Mouse (Mus musculus): ENCODE measurements around the gene Aox1. TPM values are rescaled to one million over a fixed set of nuclear protein-coding genes. Genes with fewer than 3 reads are reported as not detected.
"Not testable (repeated sequence)": the region's sequence is repeated elsewhere in the genome, so short reads cannot be mapped to it uniquely, and the experiment has no call there.

Gene Aox1
- polyA plus RNA-seq (2012; ENCODE audit: insufficient read depth, low replicate concordance), result 0.66 TPM in 1 of 2 replicates, not detected in the other

DNA sequence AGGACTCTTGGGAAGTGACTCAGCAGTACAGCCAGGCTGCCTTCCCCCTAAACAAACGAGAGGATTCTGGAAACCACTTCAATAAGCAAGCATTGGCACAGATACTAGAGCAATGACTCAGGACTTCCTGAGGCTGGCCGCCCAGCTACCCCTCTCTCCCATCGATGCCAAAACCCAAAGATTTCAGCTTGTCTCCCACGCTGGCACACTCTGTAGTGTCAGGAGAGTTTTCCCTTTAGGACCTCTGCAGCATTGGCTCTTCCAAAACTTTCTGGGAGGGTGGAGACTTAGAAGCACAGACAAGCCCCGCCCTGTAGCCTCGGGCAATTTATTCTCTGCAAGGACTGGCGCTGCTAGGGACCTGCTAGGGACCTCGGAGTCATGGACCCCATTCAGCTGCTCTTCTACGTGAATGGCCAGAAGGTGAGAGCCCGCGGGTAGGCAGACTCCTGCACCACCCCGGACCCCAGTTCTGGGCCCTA, at the start of gene Aox1:
Gene Aox1 (plus strand): TSS at position 296 of the 482 bp plus-strand sequence.
- Histone ChIP-seq H3K9me3 (no peaks in the 10 kb centered on the region), H3K36me3 (replicated peaks; ENCODE audit: low read length) (peaks cover 9% of the 10 kb centered on the region), H3K4me1 (peaks cover 50% of the 10 kb centered on the region), H3K27me3 (replicated peaks) (peaks cover 29% of the 10 kb centered on the region), H3K4me3 (replicated peaks) (peak within 1 kb of the TSS; percentile 87)
- TF ChIP-seq GATA1 (IDR thresholded peaks at IDR 0.05; ENCODE audit: borderline replicate concordance, low read length), result no peak
- no peak for TF ChIP-seq FLI1 (IDR thresholded peaks at IDR 0.05; ENCODE audit: low read length)

DNA sequence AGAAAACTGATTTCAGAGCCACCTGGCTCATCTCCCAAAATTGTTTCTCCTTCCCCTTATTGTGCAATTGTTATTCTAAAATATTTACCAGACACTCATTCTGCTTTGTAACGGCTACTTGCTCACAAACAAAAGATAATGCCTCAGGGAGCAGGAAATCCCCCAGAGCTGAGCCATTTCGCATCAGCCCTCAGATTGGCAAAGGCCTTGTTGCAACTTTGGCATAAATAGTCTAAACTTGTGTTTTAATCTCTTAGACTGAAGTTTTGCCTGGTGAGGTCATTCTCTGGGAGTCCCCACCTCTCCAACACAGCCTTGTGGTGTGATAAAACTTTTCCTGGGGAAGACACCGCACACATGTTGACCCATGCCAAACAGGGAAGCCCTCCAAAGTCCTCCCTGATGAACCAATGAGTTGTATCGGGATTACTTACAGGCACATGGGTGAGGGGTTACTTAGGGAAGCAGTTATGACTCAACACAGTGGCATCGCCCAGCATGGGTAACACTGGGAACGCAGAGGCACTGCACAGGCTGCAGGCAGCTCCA, 40.6 kb upstream of the Aox1 start:
- H3K9me3 ChIP-seq, result no peaks in the 10 kb centered on the region

GRCm38 (mm10) chr1:57991277-57991676, 38.5 kb upstream of the Aox1 start:
- Histone ChIP-seq H3K9me3 (no peaks in the 10 kb centered on the region), H3K27me3 (replicated peaks) (peaks cover 2% of the 10 kb centered on the region), H3K4me3 (replicated peaks) (no peak overlapping the region), H3K4me1 (peaks cover 12% of the 10 kb centered on the region), H3K36me3 (replicated peaks; ENCODE audit: low read length) (no peaks in the 10 kb centered on the region)
- TF ChIP-seq FLI1 (IDR thresholded peaks at IDR 0.05; ENCODE audit: low read length), result no peak
- no peak for TF ChIP-seq GATA1 (IDR thresholded peaks at IDR 0.05; ENCODE audit: borderline replicate concordance, low read length)

More for the DNA sequence above, 40.6 kb upstream of the Aox1 start:
- Histone ChIP-seq H3K4me3 (replicated peaks) (peak overlapping the region; percentile 2), H3K36me3 (replicated peaks; ENCODE audit: low read length) (no peaks in the 10 kb centered on the region), H3K27me3 (replicated peaks) (peaks cover 2% of the 10 kb centered on the region), H3K4me1 (peaks cover 8% of the 10 kb centered on the region)
- TF ChIP-seq GATA1 (IDR thresholded peaks at IDR 0.05; ENCODE audit: borderline replicate concordance, low read length) (no peak), FLI1 (IDR thresholded peaks at IDR 0.05; ENCODE audit: low read length) (no peak)

DNA sequence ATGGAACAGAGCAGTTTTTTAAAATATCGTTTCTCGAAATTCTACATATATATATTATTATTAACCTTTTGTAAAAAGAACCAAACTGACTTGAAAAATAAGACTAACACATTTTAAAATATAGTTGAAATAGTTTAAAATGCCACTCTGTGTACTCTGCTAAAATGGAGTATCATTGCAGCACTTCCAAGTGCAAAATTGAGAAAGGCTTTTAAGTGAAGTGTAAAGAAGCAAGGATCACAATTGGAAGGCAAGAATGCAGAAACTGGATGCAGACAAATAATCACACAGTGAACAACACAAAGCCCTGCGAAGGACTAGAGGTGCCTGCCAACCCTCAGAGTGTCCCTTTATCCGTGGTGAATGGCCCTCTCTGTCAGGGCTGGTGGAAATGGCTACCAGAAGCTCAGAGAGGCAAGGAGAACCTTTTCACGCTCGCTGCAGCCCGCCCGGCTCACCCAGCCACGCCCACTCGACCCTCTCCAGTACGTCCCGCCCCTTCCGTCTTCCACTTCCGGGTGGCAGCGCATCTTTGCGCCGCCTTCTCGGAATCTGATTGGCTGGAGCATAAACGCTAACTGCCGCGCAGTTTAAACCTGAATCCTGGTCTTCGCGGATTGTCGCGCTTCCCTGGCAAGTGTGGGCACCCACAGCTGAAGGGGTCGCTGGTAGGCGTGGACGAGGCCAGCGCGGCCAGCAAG, 34.1 kb upstream of the Aox1 start, which contains the start of gene Sgo2a:
Gene Sgo2a (plus strand): TSS at position 540 of the 701 bp plus-strand sequence.
- TF ChIP-seq GATA1 (IDR thresholded peaks at IDR 0.05; ENCODE audit: borderline replicate concordance, low read length) (no peak), FLI1 (IDR thresholded peaks at IDR 0.05; ENCODE audit: low read length) (peak; percentile 53; the same call in 1 of the 2 replicates)
- no peaks in the 10 kb centered on the region for H3K9me3 ChIP-seq
- H3K4me1 ChIP-seq, result peaks cover 24% of the 10 kb centered on the region
- H3K4me3 ChIP-seq (replicated peaks), result peak within 1 kb of the TSS; percentile 98
- H3K36me3 ChIP-seq (replicated peaks; ENCODE audit: low read length), result peaks cover 7% of the 10 kb centered on the region
- H3K27me3 ChIP-seq (replicated peaks), result no peaks in the 10 kb centered on the region

DNA sequence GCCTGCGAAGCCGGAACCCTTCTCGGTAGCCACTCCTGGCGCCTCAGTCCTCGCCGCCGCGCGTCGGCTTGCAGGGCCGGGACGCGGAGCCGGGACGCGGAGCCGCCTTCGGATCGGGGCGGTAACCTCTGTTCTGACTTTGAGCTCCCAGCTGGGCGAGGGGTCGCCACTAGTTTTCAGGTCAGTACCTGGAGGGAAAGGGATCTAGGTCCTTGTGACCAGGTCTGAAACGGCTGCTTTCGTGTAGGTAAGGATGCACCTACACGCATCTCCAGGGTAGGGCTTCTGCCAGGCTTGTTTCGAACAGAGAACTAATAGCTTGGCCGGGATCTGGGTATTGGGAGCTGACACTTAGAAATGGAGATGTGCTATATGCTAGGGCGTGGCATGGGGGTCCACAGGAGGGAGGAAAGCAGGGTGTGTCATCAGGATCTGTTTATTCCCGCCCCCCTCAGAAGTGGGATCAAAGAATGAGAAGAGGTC, 33.6 kb upstream of the Aox1 start:
- peaks cover 13% of the 10 kb centered on the region for H3K36me3 ChIP-seq (replicated peaks; ENCODE audit: low read length)
- TF ChIP-seq GATA1 (IDR thresholded peaks at IDR 0.05; ENCODE audit: borderline replicate concordance, low read length) (no peak), FLI1 (IDR thresholded peaks at IDR 0.05; ENCODE audit: low read length) (no peak)
- peaks cover 24% of the 10 kb centered on the region for H3K4me1 ChIP-seq
- peak overlapping the region; percentile 98 for H3K4me3 ChIP-seq (replicated peaks)
- H3K9me3 ChIP-seq, result no peaks in the 10 kb centered on the region
- no peaks in the 10 kb centered on the region for H3K27me3 ChIP-seq (replicated peaks)

GRCm38 (mm10) chr1:57998146-57998545, 31.6 kb upstream of the Aox1 start:
- Histone ChIP-seq H3K9me3 (no peaks in the 10 kb centered on the region), H3K4me3 (replicated peaks) (no peak overlapping the region), H3K4me1 (peaks cover 24% of the 10 kb centered on the region), H3K27me3 (replicated peaks) (no peaks in the 10 kb centered on the region), H3K36me3 (replicated peaks; ENCODE audit: low read length) (peaks cover 27% of the 10 kb centered on the region)
- TF ChIP-seq GATA1 (IDR thresholded peaks at IDR 0.05; ENCODE audit: borderline replicate concordance, low read length) (no peak), FLI1 (IDR thresholded peaks at IDR 0.05; ENCODE audit: low read length) (no peak)

DNA sequence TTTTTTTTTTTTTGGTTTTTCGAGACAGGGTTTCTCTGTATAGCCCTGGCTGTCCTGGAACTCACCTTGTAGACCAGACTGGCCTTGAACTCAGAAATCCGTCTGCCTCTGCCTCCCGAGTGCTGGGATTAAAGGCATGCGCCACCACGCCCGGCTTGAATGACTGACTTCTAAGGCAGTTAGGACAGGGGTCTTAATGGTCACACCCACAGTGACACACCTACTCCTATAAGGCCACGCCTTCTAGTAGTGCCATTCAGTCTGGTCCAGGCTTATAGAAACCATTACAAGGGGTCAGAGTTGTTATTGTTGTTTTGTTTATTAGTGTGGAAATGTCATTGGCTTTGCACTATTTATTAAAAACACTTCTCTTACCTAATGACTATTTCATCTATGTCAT, 23.3 kb upstream of the Aox1 start:
- H3K27me3 ChIP-seq (replicated peaks); H3K9me3 ChIP-seq; H3K4me3 ChIP-seq (replicated peaks); H3K4me1 ChIP-seq: not testable (repeated sequence)
- peaks cover 52% of the 10 kb centered on the region for H3K36me3 ChIP-seq (replicated peaks; ENCODE audit: low read length)

- Histone ChIP-seq H3K4me3 (replicated peaks) (no peak within 1 kb of the TSS), H3K9me3 (peaks cover 4% of the 10 kb centered on the region; the same call in 1 of the 2 replicates), H3K27me3 (replicated peaks) (no peaks in the 10 kb centered on the region), H3K4me1 (no peaks in the 10 kb centered on the region), H3K36me3 (replicated peaks; ENCODE audit: low read length) (peaks cover 93% of the 10 kb centered on the region)
- TF ChIP-seq FLI1 (IDR thresholded peaks at IDR 0.05; ENCODE audit: low read length), result no peak
- no peak for TF ChIP-seq GATA1 (IDR thresholded peaks at IDR 0.05; ENCODE audit: borderline replicate concordance, low read length)
Measured at GRCm38 (mm10) chr1:58018856-58019255, 10.9 kb upstream of the Aox1 start, which contains the start of gene Kctd18. Kctd18 (minus strand) TSS chr1:58018956.

DNA sequence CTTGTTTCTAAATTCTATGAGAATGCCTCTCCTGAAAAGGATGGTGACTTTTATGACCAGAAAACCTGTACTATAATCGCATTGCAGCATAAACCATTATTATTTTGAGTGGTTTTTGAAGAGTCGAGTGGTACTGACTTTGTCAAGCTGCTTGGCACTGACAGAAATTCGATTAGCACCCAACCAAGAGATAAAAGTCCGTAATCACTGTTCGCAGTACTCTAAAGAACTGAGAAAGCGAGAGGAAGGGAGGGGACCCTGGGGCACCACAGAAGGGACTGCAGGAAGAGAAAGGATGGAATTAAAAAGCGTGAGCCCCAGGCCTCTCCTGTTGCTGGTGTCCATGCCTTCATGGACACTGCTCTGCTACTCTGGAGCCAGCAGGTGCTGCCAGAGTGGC, 2.0 kb upstream of the Aox1 start:
- Histone ChIP-seq H3K4me3 (replicated peaks) (peak overlapping the region; percentile 72), H3K27me3 (replicated peaks) (peaks cover 23% of the 10 kb centered on the region), H3K9me3 (no peaks in the 10 kb centered on the region), H3K4me1 (peaks cover 46% of the 10 kb centered on the region), H3K36me3 (replicated peaks; ENCODE audit: low read length) (peaks cover 26% of the 10 kb centered on the region)
- TF ChIP-seq GATA1 (IDR thresholded peaks at IDR 0.05; ENCODE audit: borderline replicate concordance, low read length) (no peak), FLI1 (IDR thresholded peaks at IDR 0.05; ENCODE audit: low read length) (no peak)

All from megakaryocyte, embryonic 14.5 days (primary cell).